Mouse (Mus musculus) megakaryocyte progenitor cell, adult 5-6 weeks (primary cell): ENCODE measurements around the gene Clasp1. TPM values are rescaled to one million over a fixed set of nuclear protein-coding genes. Genes with fewer than 3 reads are reported as not detected.

Experiments used
- ATAC-seq: replicated peaks from 2 replicates; pipeline ENCODE4 v1.8.0; 2016; ENCODE audit warnings: mild to moderate bottlenecking, moderate TSS enrichment, inconsistent platforms; ENCODE audit not compliant: poor library complexity
- total RNA-seq, 2 experiments: library from RNA; stranded (forward) in 1 of 2; stranded (reverse) in 1 of 2; fragments of 157-497, 149-512 nt in 1 of 2; fragments of 200-1000 nt in 1 of 2; gene quantifications; 2 replicates each; pipeline versions ENCODE4 v1.2.3 to v1.2.4; 2015 to 2017

The Clasp1 gene
- total RNA-seq (2015) = 45.0 and 56.3 TPM in 2 replicates
- 45.9 and 51.3 TPM in 2 replicates for total RNA-seq (2017)

DNA sequence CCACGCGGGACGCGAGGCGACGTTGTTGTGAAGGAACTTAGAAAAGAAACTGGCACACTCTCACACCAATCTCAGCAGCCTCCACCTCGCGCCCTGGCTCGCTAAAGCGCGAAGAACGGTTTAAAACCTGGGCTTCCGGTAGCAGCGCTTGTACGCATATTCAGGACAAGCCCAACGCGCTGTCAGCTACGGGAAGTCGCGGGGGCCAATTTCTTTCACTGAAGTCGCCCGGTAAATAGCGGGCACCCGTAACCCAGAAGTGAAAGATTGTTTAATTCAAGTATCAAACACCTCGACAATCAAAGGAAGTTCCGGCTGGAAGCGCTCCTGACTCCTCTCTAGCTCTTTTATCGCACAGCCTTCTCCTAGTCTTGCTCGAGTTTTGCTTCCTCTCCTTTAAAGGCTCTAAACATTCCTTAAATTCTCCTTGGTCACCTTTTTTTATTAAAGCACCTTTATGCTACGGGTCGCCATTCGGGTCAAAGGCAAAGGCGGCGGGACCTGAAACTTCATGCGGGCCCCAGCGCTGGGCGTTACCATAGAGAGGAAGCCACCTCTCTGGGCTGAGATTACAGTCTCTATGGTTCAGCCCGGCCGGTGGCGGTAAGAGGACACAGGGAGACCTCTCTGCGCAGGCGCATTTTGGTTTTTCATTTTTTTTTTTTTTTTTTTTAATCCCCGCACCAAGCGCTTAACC is at the start of gene Clasp1:
Gene Clasp1, plus strand, starts transcription at position 302 of the 697 bp plus-strand sequence.
- ATAC-seq = peak; percentile 86

DNA sequence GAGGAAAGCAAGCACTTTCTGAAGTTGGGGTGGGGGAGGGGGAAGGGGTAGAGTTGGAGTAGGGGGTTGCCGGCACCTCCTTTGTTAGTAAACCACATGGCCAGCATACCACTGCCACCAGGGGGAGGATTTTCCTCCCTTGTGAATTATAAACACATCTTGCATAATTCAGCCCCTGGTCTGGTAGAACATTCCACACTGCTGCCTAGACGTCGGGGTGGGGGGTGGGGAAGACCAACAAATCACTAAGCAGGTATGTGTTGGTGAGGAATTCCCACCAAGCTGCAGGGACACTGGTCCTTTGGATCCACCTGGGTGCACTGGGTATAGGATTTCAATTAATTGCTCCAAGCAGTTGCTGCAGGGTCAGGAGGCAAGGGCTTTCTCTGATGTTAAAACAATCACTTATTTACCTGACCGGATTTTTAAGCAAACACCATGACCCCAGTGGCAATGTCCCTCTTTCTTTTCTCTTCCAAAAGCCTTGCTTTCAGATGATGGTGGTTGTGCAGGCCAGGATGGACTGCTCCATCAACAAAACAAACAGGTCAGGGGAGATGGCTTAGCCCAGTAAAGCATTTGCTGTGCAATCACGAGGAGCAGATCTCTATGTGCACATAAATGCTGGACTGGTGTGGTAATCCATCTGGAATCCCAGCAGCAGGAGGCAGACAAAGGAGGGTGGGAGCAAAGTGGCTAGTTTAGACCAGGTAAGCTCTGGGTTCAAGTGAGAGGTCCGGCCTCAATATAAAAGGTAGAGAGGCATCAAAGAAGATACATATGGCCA is 45.0 kb upstream of the Clasp1 start:
- 0 out of 2 replicates have a peak, but pooled peaks have one; percentile 37 for ATAC-seq

GRCm38 (mm10) chr1:118349922-118350321 is 38.9 kb upstream of the Clasp1 start:
- ATAC-seq = no peak

- ATAC-seq = no peak
These were observed 29.6 kb upstream of the Clasp1 start for GRCm38 (mm10) chr1:118359071-118359761.

DNA sequence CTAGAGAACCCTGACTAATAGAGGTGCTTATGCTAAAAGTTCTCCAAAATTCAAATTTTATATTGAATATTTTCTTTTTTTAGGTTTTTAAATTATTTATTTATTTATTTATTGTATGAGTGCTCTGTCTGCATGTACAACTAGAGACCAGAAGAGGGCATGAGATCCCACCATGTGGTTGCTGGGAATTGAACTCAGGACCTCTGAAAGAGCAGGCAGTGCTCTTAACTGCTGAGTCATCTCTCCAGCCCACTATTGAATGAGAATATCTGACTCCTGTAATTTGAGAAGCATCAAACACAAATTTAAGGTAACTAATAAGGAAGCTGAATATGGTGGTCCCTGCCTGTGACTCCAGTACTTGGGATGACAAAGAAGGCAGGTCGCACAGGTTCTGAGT is 20.9 kb upstream of the Clasp1 start:
- peak; percentile 80 for ATAC-seq

- 0 out of 2 replicates have a peak, but pooled peaks have one; percentile 14 for ATAC-seq
These were observed 20.0 kb upstream of the Clasp1 start for GRCm38 (mm10) chr1:118368721-118369461.

DNA sequence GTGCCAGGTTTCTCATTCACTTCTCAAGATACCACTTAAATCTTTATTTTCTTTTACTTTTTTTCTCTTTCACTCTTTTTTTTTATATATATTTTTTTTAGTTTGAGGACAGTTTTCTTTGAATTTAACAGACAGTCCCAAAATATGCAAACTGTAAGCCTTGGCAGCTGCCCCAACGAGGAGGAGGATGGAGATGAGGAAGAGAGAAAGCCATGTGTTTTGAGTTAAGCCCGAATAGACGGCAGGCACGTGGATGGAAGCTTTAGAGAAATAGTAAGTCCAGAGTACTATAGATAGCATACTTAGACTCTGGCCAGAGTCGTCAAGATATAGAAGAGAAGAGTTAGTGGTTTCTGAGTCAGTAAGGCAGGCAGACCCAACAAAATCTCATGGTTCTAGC is 11.1 kb upstream of the Clasp1 start:
- no peak for ATAC-seq

DNA sequence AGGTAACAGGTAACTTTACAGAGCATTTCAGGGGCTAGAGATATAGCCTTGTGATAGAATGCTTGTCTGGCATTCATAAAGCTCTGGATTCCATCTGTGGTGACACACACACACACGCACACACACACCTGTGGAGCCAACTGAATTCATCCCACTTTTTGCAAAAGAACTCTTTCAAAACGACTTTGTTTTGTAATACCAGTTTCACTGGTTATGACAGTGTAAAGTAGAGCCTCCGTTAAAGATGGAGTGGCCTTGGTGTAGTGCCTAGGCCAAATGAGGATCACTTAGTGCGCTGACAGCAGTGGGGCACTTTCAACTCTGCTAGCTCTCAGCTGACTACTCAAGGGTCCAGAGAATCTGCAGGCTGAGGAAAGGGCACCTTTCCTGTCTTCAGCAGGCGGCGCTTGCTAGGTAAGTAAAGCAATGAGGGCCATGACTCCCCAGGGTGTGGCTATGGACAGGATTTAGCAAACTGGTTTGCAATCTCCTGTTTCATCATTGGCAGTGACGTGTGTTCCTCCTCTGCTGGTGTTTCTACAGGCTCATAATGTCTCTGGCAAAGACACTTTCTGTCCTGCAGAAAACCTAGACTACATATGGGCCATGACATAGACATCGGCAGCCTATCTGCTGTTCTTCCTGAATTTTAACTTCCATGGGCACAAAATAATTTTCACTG is 8.6 kb upstream of the Clasp1 start:
- ATAC-seq = peak; percentile 96

DNA sequence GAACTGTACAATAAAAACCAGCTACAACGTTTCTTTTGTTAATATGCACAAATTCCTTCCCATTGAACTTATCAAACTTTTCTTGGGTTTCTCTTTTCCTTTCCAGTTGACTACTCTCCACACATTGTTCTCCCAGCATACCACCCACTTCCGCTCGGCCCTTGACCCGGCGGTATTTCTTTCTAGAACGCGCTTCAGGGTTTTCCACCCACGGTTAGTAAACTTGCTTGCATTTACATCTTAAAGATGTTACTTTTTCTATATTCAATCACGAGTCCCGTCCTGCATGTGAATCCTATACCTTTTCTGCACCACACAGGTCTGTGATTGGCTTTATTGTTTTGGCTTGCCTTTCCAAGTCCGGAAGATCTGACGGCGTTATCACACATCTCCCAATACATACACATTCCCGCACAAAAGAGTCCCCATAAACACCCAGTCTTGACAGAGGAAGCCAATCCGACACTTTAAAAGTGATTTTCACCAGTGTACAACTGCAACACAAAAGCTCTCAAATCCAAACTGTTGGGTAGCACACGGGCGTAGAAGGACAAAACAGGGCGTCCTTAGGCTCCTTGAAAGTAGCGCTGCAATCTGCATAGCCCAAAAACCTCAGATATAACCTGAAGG is 616 bp upstream of the Clasp1 start:
- peak; percentile 43 for ATAC-seq

- peak; percentile 19; the same call in 1 of the 2 replicates for ATAC-seq
These were observed 802 bp downstream of the Clasp1 start for GRCm38 (mm10) chr1:118389454-118390265.

DNA sequence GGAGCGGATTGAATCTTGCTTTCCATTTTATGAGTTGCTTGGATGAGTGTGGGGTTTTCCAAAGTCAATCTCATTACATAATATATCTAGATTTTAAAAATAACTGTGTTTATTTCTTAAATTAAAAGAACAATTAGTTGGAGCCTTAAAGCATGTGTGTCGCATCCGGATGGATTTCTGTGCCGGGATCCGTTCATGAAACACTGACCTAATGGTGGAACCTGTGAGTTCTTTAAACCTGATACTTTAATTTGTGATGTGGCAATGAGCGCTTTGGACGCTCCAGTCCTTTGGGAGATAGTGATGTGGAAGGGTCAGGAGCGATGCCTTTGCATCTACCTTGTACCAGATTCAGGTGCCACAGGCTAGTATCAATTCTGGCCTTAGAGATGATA is 1.4 kb downstream of the Clasp1 start:
- no peak for ATAC-seq

- no peak for ATAC-seq
These were observed 2.1 kb downstream of the Clasp1 start for GRCm38 (mm10) chr1:118390871-118391387.

- no peak for ATAC-seq
These were observed 3.4 kb downstream of the Clasp1 start for GRCm38 (mm10) chr1:118392246-118392645.

GRCm38 (mm10) chr1:118393916-118394315 is 5.1 kb downstream of the Clasp1 start:
- ATAC-seq = no peak

GRCm38 (mm10) chr1:118397866-118398265 is 9.0 kb downstream of the Clasp1 start:
- ATAC-seq = no peak

GRCm38 (mm10) chr1:118398567-118398966 is 9.7 kb downstream of the Clasp1 start:
- no peak for ATAC-seq

DNA sequence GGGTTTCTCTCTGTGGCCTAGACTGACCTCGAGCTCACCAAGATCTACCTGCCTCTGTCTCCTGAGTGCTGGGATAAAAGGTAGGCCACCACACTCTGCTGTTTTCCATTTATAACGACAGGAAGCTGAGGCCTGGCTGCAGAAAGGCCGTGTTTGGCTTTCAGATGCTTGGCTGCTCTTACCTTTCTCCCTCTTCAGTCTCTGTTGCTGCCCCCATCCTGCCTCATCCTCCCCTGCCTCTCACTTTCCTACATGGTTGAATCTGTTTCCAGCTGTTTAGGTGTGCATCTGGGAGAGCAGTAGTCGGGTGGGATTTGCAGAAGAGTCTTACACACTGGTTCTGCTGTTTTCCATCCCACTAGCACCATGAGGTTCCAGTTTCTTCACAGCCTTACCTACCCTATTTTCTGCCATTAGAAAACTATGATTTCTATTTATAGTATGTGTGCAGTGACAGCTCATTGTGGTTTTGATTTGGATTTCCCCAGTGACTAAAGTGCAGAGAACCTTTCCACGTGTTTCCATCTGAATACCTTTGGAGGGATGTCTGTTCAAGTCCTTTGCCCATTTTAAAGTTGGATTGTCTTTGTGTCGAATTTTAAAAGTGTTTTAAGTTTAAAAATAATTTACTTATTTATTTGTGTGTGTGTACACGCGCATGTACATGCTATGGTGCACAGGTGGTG is 10.9 kb downstream of the Clasp1 start:
- ATAC-seq = no peak

DNA sequence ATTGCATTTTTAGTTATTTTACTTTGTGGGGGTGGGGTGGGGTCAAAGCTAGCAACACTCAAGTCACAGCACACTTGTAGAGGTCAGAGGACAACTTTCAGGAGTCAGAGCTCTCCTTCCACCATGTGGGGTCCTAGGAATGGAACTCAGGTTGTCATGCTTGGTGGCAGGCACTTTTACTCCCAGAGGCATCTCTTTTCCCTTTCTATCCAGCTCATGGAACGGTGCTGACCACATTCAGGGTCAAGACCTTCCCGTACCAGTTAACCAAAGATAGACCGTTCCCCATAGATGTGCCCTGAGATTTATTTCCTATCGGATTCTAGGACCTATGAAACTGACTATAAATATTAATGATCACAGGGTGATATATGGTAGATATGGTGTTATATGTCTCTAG is 13.1 kb downstream of the Clasp1 start:
- ATAC-seq = no peak
